Mouse (Mus musculus) liver, embryonic 14.5 days (tissue): ENCODE measurements around the gene Slamf9. TPM values are rescaled to one million over a fixed set of nuclear protein-coding genes. Genes with fewer than 3 reads are reported as not detected.

Source experiments
- ATAC-seq: fragments of 200-750 bp; cut with Nextera tagmentation; 2 replicates; pipeline ENCODE4 v1.8.0; 2017; ENCODE audit warnings: moderate number of reproducible peaks, mild to moderate bottlenecking, moderate library complexity; ENCODE audit not compliant: insufficient read depth
- DNase-seq, 3 experiments: peaks; one replicate each; pipeline ENCODE4 v3.0.0-alpha.2; 2012 to 2013; ENCODE audit warnings: low read depth in 3 of 3, low spot score in 3 of 3
- H3K27ac ChIP-seq: fragments of 300-500 bp; sonication (generic); 2 replicates; pipeline ENCODE4 v1.5.1; 2014; ENCODE audit warnings: moderate library complexity, mild to moderate bottlenecking, control low read depth, inconsistent platforms
- H3K27me3 ChIP-seq: fragments of 300-500 bp; sonication (generic); 2 replicates; pipeline ENCODE4 v1.6.1; 2014; ENCODE audit warnings: mild to moderate bottlenecking, low read length, moderate library complexity; ENCODE audit not compliant: control insufficient read depth, insufficient read depth
- H3K36me3 ChIP-seq: fragments of 300-500 bp; sonication (generic); replicated peaks from 2 replicates; pipeline ENCODE4 v1.6.1; 2014; ENCODE audit warnings: low read depth; ENCODE audit not compliant: control insufficient read depth, insufficient read depth
- H3K4me1 ChIP-seq, 2 experiments: fragments of 200-500 bp in 1 of 2; fragments of 300-500 bp in 1 of 2; sonication (generic) in 1 of 2; replicated peaks; 2 replicates each; pipeline ENCODE4 v1.6.1; 2012 to 2014; ENCODE audit warnings: antibody characterized with exemption in 1 of 2, inconsistent platforms in 1 of 2, low read length in 1 of 2; ENCODE audit not compliant: control insufficient read depth in 2 of 2, insufficient read depth in 2 of 2
- H3K4me2 ChIP-seq: fragments of 300-500 bp; sonication (generic); 2 replicates; pipeline ENCODE4 v1.6.1; 2014; ENCODE audit warnings: low read depth, mild to moderate bottlenecking, control low read depth, moderate library complexity
- H3K4me3 ChIP-seq, 2 experiments: fragments of 200-500 bp in 1 of 2; fragments of 300-500 bp in 1 of 2; sonication (generic) in 1 of 2; 2 replicates each; pipeline ENCODE4 v1.5.1; 2012 to 2014; ENCODE audit warnings: low read depth in 2 of 2, low read length in 2 of 2, mild to moderate bottlenecking in 2 of 2, control low read depth in 1 of 2, inconsistent platforms in 1 of 2, moderate library complexity in 1 of 2; ENCODE audit not compliant: insufficient read depth in 1 of 2
- H3K9ac ChIP-seq: fragments of 300-500 bp; sonication (generic); replicated peaks from 2 replicates; pipeline ENCODE4 v1.6.1; 2014; ENCODE audit warnings: mild to moderate bottlenecking, control low read depth, moderate library complexity
- H3K9me3 ChIP-seq: fragments of 300-500 bp; sonication (generic); 2 replicates; pipeline ENCODE4 v1.6.1; 2016; ENCODE audit warnings: low read length, mixed read lengths; ENCODE audit not compliant: control insufficient read depth
- CTCF ChIP-seq: IDR thresholded peaks from 2 replicates; pipeline ENCODE4 v1.5.1; 2016; ENCODE audit warnings: antibody characterized with exemption, low read depth, control low read depth
- EP300 ChIP-seq: IDR thresholded peaks from 2 replicates; pipeline ENCODE4 v1.6.1; 2016; ENCODE audit warnings: antibody characterized with exemption, low read depth
- WGBS: fragments of 180-500 bp; shearing (Covaris S2); extraction: QIAGEN DNeasy Blood & Tissue Kit; methylation state at CpG from one replicate; pipeline ENCODE4 v1.1.7; 2014; ENCODE audit not compliant: insufficient replicate concordance; 5-methylcytosine and 5-hydroxymethylcytosine counted together
- polyA plus RNA-seq, 2 experiments: library from polyadenylated mRNA; depleted of rRNA in 1 of 2; stranded (reverse) in 1 of 2; unstranded in 1 of 2; fragments of >200 nt; fragmentation: Nextera tagmentation in 1 of 2; extraction: Ambion mirVana in 1 of 2; gene quantifications; 2 replicates each; pipeline versions ENCODE4 v1.2.1 to v1.2.3; 2012 to 2014

Slamf9 gene
- polyA plus RNA-seq, 2 experiments: 1.5 to 1.9 TPM

GRCm38 (mm10) chr1:172515396-172515795, 40.2 kb downstream of the Slamf9 start:
- WGBS: 21% methylated on average over 1 of the region's 1 CpGs
- DNase-seq (no peak), ATAC-seq (no peak)
- TF ChIP-seq CTCF: no peak
- TF ChIP-seq EP300: no peak
- Histone ChIP-seq H3K9me3 (no peaks in the 10 kb centered on the region), H3K36me3 (no peaks in the 10 kb centered on the region), H3K4me3 (no peak overlapping the region), H3K4me1 (peaks cover 0 to 31% of the 10 kb centered on the region in 2 experiments; a peak in 2 of 4 replicates), H3K27me3 (no peaks in the 10 kb centered on the region), H3K9ac (no peak overlapping the region), H3K27ac (no peak overlapping the region), H3K4me2 (no peak overlapping the region)

GRCm38 (mm10) chr1:172518013-172518412, 42.9 kb downstream of the Slamf9 start:
- no peak for DNase-seq
- Histone ChIP-seq H3K9ac (no peak overlapping the region), H3K4me3 (no peak overlapping the region), H3K4me1 (peaks cover 0 to 29% of the 10 kb centered on the region in 2 experiments; a peak in 2 of 4 replicates), H3K27me3 (no peaks in the 10 kb centered on the region), H3K9me3 (no peaks in the 10 kb centered on the region), H3K27ac (no peak overlapping the region), H3K36me3 (no peaks in the 10 kb centered on the region), H3K4me2 (no peak overlapping the region)
- TF ChIP-seq CTCF (peak; percentile 77), EP300 (no peak)
- ATAC-seq: no peak
- 60% methylated on average over 4 of the region's 4 CpGs for WGBS

GRCm38 (mm10) chr1:172519644-172520043, 44.5 kb downstream of the Slamf9 start:
- WGBS: 54% methylated on average over 6 of the region's 6 CpGs
- H3K27ac ChIP-seq: no peak overlapping the region
- DNase-seq (no peak), ATAC-seq (no peak)
- no peak overlapping the region for H3K9ac ChIP-seq
- TF ChIP-seq EP300: no peak
- no peak for TF ChIP-seq CTCF
- no peak overlapping the region for H3K4me2 ChIP-seq
- H3K27me3 ChIP-seq: no peaks in the 10 kb centered on the region
- no peaks in the 10 kb centered on the region for H3K9me3 ChIP-seq
- H3K4me1 ChIP-seq: peaks cover 0 to 14% of the 10 kb centered on the region in 2 experiments; a peak in 2 of 4 replicates
- no peak overlapping the region for H3K4me3 ChIP-seq
- H3K36me3 ChIP-seq: no peaks in the 10 kb centered on the region

GRCm38 (mm10) chr1:172520576-172521440, 45.6 kb downstream of the Slamf9 start, which contains the start of gene Cfap45:
TSS of gene Cfap45 (plus strand) at chr1:172520801.
- H3K9me3 ChIP-seq: no peaks in the 10 kb centered on the region
- H3K27me3 ChIP-seq: no peaks in the 10 kb centered on the region
- DNase-seq: peak in 2 of 3 experiments; percentile 38 to 66
- no peak within 1 kb of the TSS for H3K9ac ChIP-seq
- peak within 1 kb of the TSS; percentile 42 for H3K4me2 ChIP-seq
- no peak within 1 kb of the TSS for H3K27ac ChIP-seq
- peak within 1 kb of the TSS; percentile 16 to 34; a peak in 3 of 4 replicates for H3K4me3 ChIP-seq
- no peak for TF ChIP-seq CTCF
- TF ChIP-seq EP300: no peak
- H3K36me3 ChIP-seq: no peaks in the 10 kb centered on the region
- peak; percentile 56 for ATAC-seq
- WGBS: 5% methylated on average over 28 of the region's 28 CpGs
- peaks cover 0 to 4% of the 10 kb centered on the region in 2 experiments; a peak in 1 of 4 replicates for H3K4me1 ChIP-seq

- H3K9ac ChIP-seq: no peak overlapping the region
- DNase-seq: no peak
- TF ChIP-seq CTCF (no peak), EP300 (no peak)
- H3K9me3 ChIP-seq: no peaks in the 10 kb centered on the region
- H3K4me2 ChIP-seq: no peak overlapping the region
- ATAC-seq: no peak
- H3K27me3 ChIP-seq: peaks cover 7% of the 10 kb centered on the region; the same call in 1 of the 2 replicates
- no peak overlapping the region for H3K27ac ChIP-seq
- no peak overlapping the region for H3K4me3 ChIP-seq
- no peaks in the 10 kb centered on the region for H3K36me3 ChIP-seq
- peaks cover 0 to 12% of the 10 kb centered on the region in 2 experiments; a peak in 2 of 4 replicates for H3K4me1 ChIP-seq
- 24% methylated on average over 7 of the region's 7 CpGs for WGBS
These were observed 47.4 kb downstream of the Slamf9 start for GRCm38 (mm10) chr1:172522524-172522923.
